Mouse (Mus musculus) c-Kit-positive CD71-positive TER-119-positive erythroid progenitor cells, embryonic 14.5 days (primary cell): ENCODE measurements around the gene Tmod4.
"Not testable (repeated sequence)": the region's sequence is repeated elsewhere in the genome, so short reads cannot be mapped to it uniquely, and the experiment has no call there.

Experiments
- DNase-seq: peaks from one replicate; pipeline ENCODE4 v3.0.0-alpha.2; 2013; ENCODE audit warnings: low spot score

The Tmod4 gene

DNA sequence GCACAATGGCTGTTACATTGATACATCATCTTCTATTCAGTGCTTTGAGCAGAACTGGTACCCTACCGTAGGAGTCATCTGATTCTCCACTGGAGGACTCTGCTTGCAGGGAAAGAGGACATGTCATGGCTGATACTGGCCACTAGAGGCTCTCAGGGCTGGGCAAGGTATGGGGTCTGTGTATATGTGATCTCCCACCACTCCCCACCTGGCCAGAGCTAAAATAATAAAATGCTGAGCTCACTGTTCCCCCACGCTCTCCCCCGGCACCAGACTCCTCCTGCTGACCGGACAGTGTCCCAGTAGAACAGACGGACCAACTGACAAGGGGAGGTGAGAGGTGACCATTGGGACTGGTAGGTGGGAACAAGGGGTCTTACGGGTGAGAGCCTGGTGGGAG is at the start of gene Tmod4:
Tmod4 (plus strand) TSS at position 231 of the 400 bp plus-strand sequence.
- no peak for DNase-seq

DNA sequence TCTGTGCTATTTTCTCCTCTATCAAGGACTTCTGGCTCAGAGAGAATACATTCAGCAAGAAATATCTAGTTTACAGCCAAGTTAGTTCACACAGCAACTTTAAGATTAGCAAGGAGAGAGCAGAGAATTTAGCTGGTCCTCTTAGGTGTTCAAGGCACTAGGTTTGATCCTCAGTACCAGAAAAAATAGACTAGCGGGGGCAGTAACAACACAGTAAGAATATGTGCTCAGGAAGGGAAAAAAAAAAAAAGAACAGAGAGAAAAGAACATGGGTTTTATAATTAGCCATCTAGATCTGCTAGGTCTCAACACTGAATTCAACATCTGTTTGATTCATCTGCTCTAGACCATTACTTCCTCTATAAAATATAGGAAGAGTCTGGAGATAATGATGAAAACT is 36.2 kb upstream of the Tmod4 start:
- no peak for DNase-seq

DNA sequence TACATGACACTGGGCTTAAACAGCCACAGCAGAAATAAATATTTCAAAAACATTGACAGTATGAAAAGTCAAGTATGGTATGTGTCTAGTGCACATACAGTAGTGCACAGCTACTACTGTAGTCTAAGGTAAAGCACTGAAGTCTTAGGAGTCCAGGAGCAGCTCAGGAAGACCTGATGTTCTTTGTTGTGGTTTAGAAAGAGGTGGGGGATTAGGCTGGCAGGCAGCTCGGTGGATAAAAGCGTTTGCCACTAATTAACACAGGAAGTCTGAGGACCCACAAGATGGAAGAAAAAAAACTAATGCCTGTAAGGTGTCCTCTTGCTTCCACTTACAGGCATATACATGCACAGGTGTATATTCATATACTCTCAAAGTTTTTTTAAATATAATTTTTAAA is 23.4 kb upstream of the Tmod4 start:
- DNase-seq, result no peak

DNA sequence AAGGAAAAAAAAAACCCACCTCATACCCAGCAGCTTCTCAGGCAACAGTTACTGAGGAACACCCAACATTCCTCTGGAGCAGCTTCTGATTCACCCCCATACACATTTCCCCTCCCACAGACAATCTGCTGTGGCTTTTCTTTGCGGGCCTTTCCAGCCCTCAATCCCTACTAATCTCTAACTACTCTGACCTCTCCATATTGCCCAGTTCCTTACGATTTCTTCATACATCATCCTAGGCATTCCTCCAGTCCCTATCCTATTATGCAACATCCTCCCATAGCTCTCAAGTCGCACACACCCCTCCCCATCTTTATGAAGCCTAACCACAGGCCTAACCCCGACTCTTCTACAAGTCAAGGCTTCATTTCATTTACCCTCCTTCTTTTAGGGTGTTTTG is 19.2 kb upstream of the Tmod4 start:
- no peak for DNase-seq

DNA sequence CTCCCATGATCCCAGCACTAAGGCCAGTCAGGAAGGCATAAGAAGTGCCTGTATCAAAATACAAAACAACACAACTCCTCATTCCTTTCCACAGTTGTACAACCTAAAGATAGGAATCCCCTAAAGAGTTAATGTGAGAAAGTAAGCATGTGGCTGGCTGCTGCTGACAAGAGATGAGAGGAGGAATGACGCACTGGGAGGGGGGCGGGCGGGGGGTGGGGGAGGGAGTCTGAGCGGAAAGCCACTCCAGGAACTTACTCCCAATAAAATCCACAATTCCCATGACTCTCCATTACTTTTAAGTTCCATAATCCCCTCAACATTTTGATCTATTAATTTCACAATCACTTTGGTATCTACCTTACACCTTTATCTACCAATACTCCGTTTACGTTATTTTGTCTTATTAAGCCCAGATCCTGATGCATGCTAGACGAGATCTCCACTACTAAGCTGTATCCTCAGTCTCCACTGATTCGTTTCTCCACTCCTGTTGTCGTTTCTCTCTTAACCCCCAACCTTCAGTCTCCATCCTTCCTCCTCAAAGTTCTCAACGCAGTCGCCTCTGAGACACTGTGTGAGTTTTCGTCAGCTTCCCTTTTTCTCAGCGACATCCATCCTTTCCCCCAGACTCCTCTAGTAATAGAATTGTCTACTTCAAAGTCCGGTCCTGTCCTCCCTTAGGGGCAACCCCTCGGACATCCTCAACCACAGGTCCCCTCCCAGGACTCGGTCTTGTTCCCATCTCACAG is 18.5 kb upstream of the Tmod4 start:
- peak; percentile 38 for DNase-seq

DNA sequence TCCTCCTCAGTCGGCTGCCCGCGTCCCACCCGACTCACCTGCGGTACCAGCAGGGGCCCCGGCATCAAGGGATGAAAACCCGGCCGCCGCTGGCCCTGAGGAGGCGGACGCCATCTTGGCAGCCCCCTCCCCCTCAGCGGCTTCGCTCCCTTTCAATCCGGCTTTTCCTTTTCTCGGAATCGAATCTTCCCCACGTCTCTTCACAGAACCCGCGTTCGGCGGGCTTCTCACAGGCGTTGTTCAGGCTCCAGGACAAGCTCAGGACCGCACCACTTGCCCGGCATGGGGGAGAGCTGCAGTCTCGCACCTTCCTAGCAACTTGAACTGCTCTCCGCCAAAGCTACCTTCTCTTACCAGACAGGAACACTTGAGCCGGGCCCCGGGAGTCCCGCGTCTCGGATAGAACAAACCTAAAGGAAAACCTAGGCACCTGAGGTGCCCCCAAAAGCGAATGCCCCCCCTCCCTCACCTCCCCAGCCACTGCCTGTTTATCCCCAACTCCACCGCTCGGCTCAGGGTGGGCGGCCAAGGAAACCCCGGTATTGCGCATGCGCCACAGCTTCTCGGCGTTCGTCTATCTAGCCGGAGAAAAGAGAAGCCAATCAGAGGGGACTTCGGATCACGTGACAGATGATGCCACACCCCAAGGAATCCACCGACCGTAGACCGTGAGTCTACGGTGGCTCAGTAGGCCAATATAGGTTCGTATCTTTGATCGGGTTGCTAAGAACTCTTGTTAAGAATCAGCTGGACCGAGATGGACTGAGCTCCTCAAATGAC is 17.7 kb upstream of the Tmod4 start, which contains the start of gene Pip5k1a:
Pip5k1a (minus strand) TSS at position 593 of the 780 bp plus-strand sequence.
- peak; percentile 99 for DNase-seq

DNA sequence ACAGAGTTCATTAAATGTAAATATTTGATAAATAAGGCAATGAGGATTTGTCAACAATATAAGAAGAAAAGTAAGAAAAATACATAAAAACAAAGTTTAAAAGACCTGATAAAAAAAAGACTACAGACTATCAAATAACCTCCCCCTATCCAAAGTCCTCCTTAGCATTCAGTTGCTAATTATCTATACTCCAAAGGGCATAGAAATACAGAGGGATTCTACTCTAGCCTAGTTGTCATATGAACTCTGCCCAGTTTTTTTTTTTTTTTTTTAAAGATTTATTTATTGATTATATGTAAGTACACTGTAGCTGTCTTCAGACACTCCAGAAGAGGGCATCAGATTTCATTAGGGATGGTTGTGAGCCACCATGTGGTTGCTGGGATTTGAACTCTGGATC is 17.0 kb upstream of the Tmod4 start:
- DNase-seq, result not testable (repeated sequence)

DNA sequence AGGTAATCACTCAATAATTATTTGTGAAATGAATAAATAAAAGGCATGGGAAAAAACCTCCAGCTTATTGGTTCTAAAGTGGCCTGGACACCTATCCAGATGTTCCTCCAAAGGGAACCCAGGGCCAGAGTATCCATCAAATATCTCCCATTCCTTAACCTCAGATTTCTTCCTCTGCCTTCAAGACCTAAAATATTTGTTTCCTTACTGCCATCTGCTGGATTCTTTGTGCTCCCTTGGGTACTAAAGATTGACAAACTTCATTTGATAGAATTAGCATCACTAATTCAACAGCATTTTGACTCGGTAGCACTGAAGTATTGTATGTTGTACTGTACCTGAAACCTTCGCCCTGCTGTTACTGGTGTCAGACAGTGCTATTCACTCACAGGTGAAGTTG is 16.4 kb upstream of the Tmod4 start:
- DNase-seq, result no peak

DNA sequence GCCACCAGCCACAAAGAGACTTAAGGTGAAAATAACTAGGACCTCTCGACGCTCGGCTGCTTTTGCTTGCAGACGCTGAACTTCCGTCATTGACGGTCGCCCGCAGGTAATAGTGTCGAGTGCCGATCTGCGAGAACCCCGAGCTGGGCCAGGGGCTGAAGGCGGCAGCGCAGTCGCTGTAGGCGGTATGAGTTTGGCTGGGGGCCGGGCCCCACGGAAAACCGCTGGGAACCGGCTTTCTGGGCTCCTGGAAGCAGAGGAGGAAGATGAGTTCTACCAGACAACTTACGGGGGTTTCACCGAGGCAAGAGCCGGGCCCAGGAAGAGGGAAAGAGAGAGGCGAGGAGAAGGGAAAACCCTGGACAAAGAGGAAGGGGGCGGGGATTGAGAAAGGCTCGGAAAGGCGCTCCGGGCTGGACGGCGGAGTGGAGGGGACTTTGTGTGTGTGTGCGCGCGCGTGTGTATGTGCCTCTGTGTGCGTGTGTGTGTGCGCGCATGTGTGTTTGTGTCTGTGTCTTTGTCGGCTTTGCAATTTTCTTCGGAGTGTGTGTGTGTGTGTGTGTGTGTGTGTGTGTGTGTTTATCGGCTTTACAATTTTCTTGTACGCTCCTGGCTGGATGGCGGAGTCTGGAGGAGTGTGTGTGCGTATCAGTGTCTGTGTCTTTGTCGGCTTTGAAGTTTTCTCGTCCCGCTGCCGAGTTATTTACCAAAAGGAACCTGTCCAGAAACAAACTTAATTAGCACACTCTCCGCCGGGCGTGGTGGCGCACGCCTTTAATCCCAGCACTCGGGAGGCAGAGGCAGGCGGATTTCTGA is 13.2 kb upstream of the Tmod4 start, which contains the start of gene Vps72:
Vps72 (plus strand) TSS at position 112 of the 816 bp plus-strand sequence.
- DNase-seq, result peak; percentile 77

DNA sequence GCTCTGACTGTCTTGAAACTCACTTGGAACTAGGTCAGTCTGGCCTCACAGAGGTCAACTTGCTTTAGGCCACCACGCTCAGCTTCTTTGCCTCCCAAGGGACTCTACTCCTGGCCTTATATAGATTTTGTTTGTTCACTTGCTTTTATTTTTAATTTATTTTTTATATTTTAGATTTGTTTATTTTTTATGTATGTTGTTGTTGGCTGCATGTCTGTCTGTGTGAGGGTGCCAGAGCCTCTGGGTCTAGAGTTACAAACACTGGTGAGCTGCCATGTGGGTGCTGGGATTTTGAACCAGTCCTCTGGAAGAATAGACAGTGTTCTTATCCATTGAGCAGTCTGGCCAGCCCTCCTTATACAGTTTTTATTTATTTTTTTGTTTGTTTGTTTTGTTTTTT is 11.5 kb upstream of the Tmod4 start:
- no peak for DNase-seq

DNA sequence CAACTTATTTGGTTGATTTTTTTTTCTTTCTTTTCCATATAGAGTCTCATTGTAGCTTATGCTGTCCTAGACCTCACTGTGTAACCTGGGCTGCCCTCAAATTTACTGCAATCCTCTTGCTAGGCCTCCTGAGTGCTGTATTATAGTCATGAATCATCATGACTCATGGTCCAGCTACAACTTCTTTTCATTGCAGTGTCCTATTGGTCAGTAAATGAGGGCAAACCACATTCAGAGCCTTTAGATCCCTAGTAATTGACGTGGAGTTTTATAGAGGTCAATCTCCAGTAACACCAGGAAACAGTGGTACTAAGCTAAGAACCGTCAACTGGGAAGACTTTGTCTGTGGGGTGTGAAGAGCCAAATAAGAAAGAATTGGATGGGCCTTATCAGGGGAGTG is 6.5 kb upstream of the Tmod4 start:
- no peak for DNase-seq

DNA sequence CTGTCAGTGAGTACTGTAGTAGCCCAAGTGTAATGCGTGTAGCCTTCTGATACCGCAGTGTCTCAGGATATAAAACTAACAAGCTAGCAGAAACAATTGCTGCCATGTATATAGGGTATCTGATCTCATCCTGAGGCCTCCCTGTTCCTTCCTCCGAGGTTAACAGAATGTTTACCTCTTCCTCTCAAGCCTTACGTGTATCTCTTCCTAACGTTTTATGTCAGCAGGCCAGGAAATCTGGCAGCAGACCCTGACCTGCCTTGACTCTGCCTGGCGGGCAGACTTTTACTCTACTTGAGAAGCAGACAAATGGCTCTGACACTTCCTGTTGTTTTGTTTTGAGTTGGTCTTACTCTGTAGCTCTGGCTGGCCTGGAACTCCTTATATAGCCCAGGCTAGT is 2.7 kb upstream of the Tmod4 start:
- no peak for DNase-seq

DNA sequence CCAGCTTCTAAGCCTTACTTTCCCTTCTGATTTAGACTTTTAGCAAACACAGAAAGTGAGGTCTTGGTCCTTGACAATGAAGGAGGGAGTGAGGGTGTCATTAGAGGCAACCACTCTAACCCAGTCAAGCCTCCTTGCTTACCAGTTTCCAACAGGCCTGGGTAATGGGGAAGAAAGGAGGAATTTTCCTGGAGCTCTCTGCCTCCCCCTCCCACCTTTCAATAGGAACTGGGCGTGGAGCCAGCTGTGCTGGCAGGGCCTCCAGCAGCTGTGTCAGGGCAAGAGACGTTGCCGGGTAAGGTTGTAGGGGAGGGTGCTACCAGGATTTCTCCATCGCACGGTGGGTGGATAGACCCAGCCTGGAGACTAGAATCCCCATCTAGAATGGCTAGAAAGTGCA is 696 bp downstream of the Tmod4 start:
- DNase-seq, result no peak

DNA sequence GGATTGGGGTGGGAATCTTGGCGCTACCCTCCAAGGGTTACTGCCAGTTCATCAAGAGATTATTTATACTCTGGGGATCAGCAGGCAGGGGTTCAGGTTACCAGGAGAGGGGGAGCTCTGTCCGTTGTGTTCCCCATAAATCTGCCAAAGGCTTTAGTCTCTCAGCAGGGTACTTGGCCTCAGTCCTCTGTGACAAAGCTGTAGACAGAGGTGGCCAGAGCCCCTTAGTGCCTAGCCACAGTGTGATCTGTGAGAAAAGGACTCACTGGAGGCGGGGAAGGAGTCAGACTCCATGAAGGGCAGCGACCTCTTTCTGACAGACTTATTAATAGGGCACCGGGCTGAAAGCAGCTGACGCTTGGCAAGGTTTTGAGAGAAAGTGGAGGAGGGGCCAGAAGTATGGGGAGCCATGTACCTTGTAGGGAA is 5.0 kb downstream of the Tmod4 start:
- DNase-seq, result no peak

DNA sequence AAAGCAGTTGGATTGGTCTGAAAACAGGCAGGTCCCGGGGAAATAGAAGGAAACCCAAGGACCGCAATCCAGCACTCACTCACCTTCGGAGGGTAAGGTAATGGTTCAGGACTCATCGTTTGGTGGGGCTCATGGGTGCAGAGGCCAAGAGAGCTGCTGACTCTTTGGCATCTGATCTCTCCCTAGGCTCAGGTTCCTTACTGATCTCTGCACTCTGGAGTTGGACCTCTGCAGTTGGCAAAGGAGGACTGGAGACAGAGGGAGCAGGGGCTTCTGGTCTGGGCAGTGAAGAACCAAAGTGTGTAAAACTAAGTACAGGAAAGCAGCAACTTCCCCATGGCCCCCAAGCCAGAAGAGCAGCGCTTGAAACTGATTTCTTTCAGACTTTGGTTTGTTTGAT is 5.8 kb downstream of the Tmod4 start:
- no peak for DNase-seq

DNA sequence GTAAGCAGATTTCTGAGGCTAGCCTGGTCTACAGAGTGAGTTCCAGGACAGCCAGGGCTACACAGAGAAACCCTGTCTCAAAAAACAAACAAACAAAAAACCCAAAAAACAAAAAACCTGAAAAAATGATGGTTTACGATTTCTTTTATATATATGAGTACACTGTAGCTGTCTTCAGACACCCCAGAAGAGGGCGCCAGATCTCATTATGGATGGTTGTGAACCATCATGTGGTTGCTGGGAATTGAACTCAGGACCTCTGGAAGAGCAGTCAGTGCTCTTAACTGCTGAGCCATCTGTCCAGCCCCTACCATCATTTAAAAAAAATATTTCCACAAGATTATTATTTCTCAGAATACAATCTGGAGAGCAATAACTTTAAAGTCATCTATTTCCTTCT is 8.1 kb downstream of the Tmod4 start:
- not testable (repeated sequence) for DNase-seq

DNA sequence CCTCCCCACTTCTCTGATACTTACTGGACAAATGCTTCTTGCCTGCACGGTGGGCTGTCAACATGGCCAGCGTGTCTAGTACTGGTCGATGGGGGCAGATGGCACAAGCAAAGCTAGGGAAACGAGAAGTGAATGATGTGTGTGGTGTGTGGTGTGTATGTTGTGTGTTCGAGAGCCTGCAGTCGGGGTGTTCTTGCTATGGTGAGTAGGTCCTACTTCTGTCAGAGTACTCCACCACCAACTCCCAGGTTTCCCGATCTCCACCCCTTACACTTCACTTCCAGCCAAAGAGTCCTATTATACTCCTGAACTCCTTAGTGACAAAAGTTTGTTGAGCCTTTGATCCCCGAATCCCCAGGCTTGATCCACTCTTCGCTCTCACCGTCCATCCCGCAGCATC is 8.9 kb downstream of the Tmod4 start:
- DNase-seq, result no peak

DNA sequence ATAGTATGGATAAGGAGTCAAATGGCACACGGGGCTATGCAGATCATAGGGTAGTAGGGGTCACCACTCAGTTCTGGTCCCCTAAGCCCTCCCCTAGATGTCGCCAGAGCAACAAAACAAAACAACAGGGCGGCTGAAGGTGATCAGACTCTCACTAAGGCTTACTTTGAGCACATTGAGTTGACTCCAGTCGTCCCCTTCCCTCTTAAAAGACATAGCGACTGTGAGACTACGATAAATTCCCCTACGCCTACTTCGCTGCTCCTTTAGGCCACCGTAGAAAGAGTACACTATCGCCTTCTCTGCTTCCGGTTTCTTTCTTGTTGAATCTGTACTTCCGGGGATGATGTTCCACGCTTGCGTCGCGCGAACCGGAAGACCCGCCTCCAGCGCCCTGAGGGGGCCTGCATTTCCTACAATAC is 9.4 kb downstream of the Tmod4 start, which contains the start of the genes Scnm1 and Lysmd1:
Scnm1 (minus strand) TSS at position 332 of the 422 bp plus-strand sequence.
Lysmd1 (plus strand) TSS at position 409 of the 422 bp plus-strand sequence.
- peak; percentile 90 for DNase-seq

DNA sequence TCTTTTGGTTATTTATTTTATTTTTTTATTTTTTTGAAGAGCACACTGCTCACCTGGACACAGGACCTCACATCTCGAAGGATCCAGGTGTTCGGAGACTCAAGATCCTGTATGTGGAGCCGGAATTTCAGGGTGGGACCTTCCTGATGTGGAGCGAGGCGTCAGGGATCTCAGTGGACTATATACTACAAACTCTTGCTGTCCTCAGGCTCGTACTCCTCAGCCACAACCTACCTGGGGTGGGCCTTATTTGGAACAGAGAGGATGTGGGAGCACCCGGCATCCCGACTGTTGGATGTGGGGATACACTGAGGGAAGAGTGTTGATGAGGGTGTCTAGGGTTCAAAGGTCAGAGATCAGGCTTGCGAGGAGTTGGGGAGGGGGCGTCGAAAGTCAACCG is 9.9 kb downstream of the Tmod4 start:
- DNase-seq, result not testable (repeated sequence)

DNA sequence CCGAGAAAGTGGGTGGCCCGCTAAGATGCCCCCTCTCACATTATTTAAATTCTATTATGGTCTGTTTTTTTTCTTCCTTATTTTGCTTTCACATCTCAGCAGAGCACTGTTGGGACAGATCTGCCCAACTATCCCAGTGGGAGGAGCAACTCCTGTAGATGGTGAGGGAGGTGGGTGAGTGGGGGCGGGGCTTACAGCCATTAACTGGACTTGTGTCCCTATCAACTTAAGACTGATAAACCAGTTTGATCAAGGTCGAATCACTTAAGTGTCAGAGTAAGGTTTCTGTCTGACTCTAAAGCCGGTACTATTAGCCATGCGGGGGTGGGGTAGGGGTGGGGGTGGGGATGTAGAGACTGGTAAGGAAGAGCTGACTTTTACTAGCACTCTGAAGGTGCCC is 10.7 kb downstream of the Tmod4 start:
- DNase-seq, result peak; percentile 53

DNA sequence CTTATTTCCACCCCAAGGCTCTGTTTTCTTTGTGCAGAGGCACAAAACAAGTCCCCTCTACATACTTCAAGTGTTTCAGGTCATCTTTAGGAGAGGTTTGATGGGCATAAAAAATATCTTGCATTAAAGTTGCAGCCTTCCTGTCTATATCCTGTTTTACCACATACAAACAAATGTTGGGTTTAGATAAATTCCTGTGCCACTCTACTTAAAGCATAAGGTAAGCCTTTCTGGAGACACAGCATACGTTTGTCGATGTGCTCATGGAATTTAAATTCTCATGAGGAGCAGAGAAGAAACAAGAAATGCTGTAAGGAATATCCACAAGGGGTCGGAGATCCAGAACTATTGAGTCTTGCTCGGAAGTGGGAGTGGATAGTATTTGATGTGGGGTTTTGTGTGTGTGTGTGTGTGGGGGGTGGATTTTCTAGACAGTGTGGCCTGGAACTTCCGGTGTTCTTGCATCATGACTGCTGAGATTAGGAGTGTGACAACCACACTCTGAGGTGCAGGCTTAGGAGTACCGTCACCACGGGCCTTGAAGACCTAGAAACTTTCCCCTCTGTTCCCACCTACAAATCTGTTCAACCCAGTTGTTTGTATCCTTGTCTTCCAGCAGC is 11.3 kb downstream of the Tmod4 start:
- DNase-seq, result no peak

DNA sequence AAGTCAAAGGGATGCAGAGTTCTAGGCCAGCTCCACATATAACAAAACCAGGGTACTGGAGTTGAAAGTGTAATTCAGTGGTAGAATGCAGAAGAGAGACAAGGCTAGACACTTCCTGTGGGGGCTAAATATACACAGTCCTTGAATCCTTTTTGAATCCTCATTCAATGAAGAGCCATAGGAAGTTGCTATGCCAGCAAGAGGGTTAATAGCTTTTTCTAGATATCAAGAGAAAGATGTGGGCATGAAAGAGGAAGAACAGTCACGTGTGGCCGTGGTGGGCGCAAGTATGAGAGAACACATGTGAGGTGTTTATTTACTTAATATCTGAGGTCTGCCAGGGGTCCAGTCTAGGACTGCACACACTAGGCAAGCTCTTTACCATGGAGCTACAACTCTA is 12.1 kb downstream of the Tmod4 start:
- no peak for DNase-seq
